Mouse (Mus musculus) T-cell, adult 2 months (primary cell): ENCODE measurements around the gene Vmn1r49.
"Not testable (repeated sequence)": the region's sequence is repeated elsewhere in the genome, so short reads cannot be mapped to it uniquely, and the experiment has no call there.

ENCODE experiments used
- DNase-seq: peaks from one replicate; pipeline ENCODE4 v3.0.0; 2022; ENCODE audit warnings: low spot score

Vmn1r49 gene

GRCm38 (mm10) chr6:90078406-90078805, at the start of gene Vmn1r49:
Gene Vmn1r49, minus strand, starts transcription at chr6:90078506.
- no peak for DNase-seq

GRCm38 (mm10) chr6:90122296-90122695, 44.0 kb upstream of the Vmn1r49 start, which contains the start of gene Vmn1r51:
Gene Vmn1r51, plus strand, starts transcription at chr6:90122596.
- DNase-seq, result not testable (repeated sequence)

- no peak for DNase-seq
These were observed 22.8 kb upstream of the Vmn1r49 start, which contains the start of gene Vmn1r50 for GRCm38 (mm10) chr6:90101130-90101529. Gene Vmn1r50, plus strand, starts transcription at chr6:90101430.

GRCm38 (mm10) chr6:90100566-90100965, 22.3 kb upstream of the Vmn1r49 start:
- DNase-seq, result no peak

GRCm38 (mm10) chr6:90036741-90037140, 41.6 kb downstream of the Vmn1r49 start, which contains the start of gene Vmn1r48:
Gene Vmn1r48, minus strand, starts transcription at chr6:90036841.
- not testable (repeated sequence) for DNase-seq
